20 mouse cellular contexts compared by ENCODE assay signal in genomic region chr3:122269986-122270385, GRCm38 (mm10). TPM values are rescaled to one million over a fixed set of nuclear protein-coding genes. Genes with fewer than 3 reads are reported as not detected.
DNase-seq lines count a peak whose midpoint lies in the region; ATAC-seq and TF ChIP-seq lines count a peak whose summit lies in the region.
"Had no signal": no experiment of that assay in that cellular context is flagged by ENCODE, and none has a peak within 500 bp of the region (broad histone marks: within the 10 kb centered on the region; RNA-seq: fewer than 3 reads in every experiment).

No protein-coding gene starts in this region.

- H3K9me3 ChIP-seq in forebrain, embryonic 14.5 days (replicated peaks; ENCODE audit: control insufficient read depth, low read length), result no peaks in the 10 kb centered on the region
- H3K9me3 ChIP-seq: embryonic facial prominence, embryonic 12.5 days; heart, embryonic 13.5 days; hindbrain, embryonic 10.5 days; liver, embryonic 15.5 days; midbrain, embryonic 15.5 days had no signal

- TF ChIP-seq CTCF in liver, adult 2 months (IDR thresholded peaks at IDR 0.05; ENCODE audit: low read depth, low read length), result no peak

- no peak overlapping the region for H3K4me3 ChIP-seq in liver, adult 2 months (ENCODE audit: insufficient read depth, low read depth, low read length)
- H3K4me3 ChIP-seq in forebrain, embryonic 14.5 days (ENCODE audit: low read depth, low read length), result no peak overlapping the region
- H3K4me3 ChIP-seq: embryonic facial prominence, embryonic 12.5 days; heart, embryonic 13.5 days; hindbrain, embryonic 10.5 days; liver, embryonic 15.5 days; midbrain, embryonic 15.5 days had no signal

- no peak overlapping the region for H3K27ac ChIP-seq in liver, adult 2 months (replicated peaks; ENCODE audit: insufficient read depth, low read depth, low read length)
- H3K27ac ChIP-seq in forebrain, embryonic 14.5 days (ENCODE audit: low read depth, low read length), result no peak overlapping the region
- H3K27ac ChIP-seq: embryonic facial prominence, embryonic 12.5 days; heart, embryonic 13.5 days; hindbrain, embryonic 10.5 days; liver, embryonic 15.5 days; macrophage; midbrain, embryonic 15.5 days had no signal

- 0 out of 2 replicates have a peak, but pooled peaks cover under 1% of the 10 kb centered on the region for H3K4me1 ChIP-seq in liver, adult 2 months (ENCODE audit: control insufficient read depth, insufficient read depth, low read length)
- peaks cover 2% of the 10 kb centered on the region for H3K4me1 ChIP-seq in forebrain, embryonic 14.5 days (ENCODE audit: control insufficient read depth, insufficient read depth, low read length)

- no peak for TF ChIP-seq POLR2A in liver, adult 2 months (IDR thresholded peaks at IDR 0.05; ENCODE audit: extremely low read depth, insufficient read depth, low read length)

- no peak for ATAC-seq in CD4-positive, CD25-positive, alpha-beta regulatory T cell, adult 4 months
- ATAC-seq in forebrain, embryonic 14.5 days, result no peak
- ATAC-seq: intestine, embryonic 16.5 days; midbrain, embryonic 15.5 days had no signal

- DNase-seq in CD4-positive, CD25-positive, alpha-beta regulatory T cell, adult 2 months (ENCODE audit: low read depth, low spot score), result peak; percentile 41
- peak; percentile 28 for DNase-seq in liver, adult 2 months (ENCODE audit: extremely low read depth, low read depth, low spot score)
- DNase-seq in liver (no peak), A20 (ENCODE audit: low read depth, low spot score) (peak; percentile 24), ZHBTc4 (ENCODE audit: low read depth, low spot score) (peak; percentile 80)
- DNase-seq in testis, postnatal 14 days (ENCODE audit: low spot score), result no peak
- DNase-seq in forebrain, embryonic 14.5 days (ENCODE audit: low spot score), result no peak
- DNase-seq: cerebellum, adult 18-20 months; gastrocnemius, postnatal 14 days; kidney, postnatal 14 days; right cerebral cortex, postnatal 25 days; thymus, adult 18-20 months had no signal

- WGBS in liver, adult 2 months, result 62% methylated on average over 5 of the region's 5 CpGs
- 79% methylated on average over 5 of the region's 5 CpGs for WGBS in forebrain, embryonic 14.5 days

- H3K79me2 ChIP-seq in liver, adult 2 months (ENCODE audit: control insufficient read depth, insufficient read depth, low read length), result peaks cover 5% of the 10 kb centered on the region; the same call in 1 of the 2 replicates

- no peak overlapping the region for H3K9ac ChIP-seq in liver, adult 2 months (ENCODE audit: low read depth, low read length)
- H3K9ac ChIP-seq in forebrain, embryonic 14.5 days (ENCODE audit: low read length), result no peak overlapping the region
- H3K9ac ChIP-seq: embryonic facial prominence, embryonic 12.5 days; heart, embryonic 13.5 days; liver, embryonic 15.5 days; midbrain, embryonic 15.5 days had no signal

- no peak overlapping the region for H3K4me2 ChIP-seq in forebrain, embryonic 14.5 days (ENCODE audit: low read length)
- H3K4me2 ChIP-seq: embryonic facial prominence, embryonic 12.5 days; heart, embryonic 13.5 days; liver, embryonic 15.5 days; midbrain, embryonic 15.5 days had no signal

- H3K36me3 ChIP-seq in liver, adult 2 months (ENCODE audit: control insufficient read depth, insufficient read depth, low read length), result peaks cover 17% of the 10 kb centered on the region
- H3K36me3 ChIP-seq in forebrain, embryonic 14.5 days (ENCODE audit: control insufficient read depth, insufficient read depth, low read length), result peaks cover 9% of the 10 kb centered on the region

- no peaks in the 10 kb centered on the region for H3K27me3 ChIP-seq in liver, adult 2 months (ENCODE audit: control insufficient read depth, insufficient read depth, low read length)
- no peaks in the 10 kb centered on the region for H3K27me3 ChIP-seq in forebrain, embryonic 14.5 days (replicated peaks; ENCODE audit: control insufficient read depth, insufficient read depth, low read length)
- H3K27me3 ChIP-seq: embryonic facial prominence, embryonic 12.5 days; heart, embryonic 13.5 days; liver, embryonic 15.5 days; midbrain, embryonic 15.5 days had no signal

RNA-seq across cellular contexts. Expression of gene Dnttip2, which starts 4.2 kb away (rescaled TPM):
- 100 to 1,000 TPM; 108 to 120 TPM for polyA plus RNA-seq in CD4-positive, CD25-positive, alpha-beta regulatory T cell, adult 4 months (2017; shearing (Covaris generic))
- 14.5 and 17.7 TPM in 2 replicates for total RNA-seq in liver, adult 2 months (2014; rRNA removed)
- polyA plus RNA-seq in liver, adult 2 months (2012; rRNA removed), result 3.6 and 4.0 TPM in 2 replicates
- 60.5 and 61.0 TPM in 2 replicates for polyA plus RNA-seq in forebrain, embryonic 14.5 days (2014; fragmentation: Nextera tagmentation; extraction: Ambion mirVana)

RNA-seq across cellular contexts. Expression of gene Bcar3, which starts 23.9 kb away (rescaled TPM):
- 1 to 10 TPM in 1 of 2 experiments, not detected in 1; 1.4 TPM for polyA plus RNA-seq in CD4-positive, CD25-positive, alpha-beta regulatory T cell, adult 4 months (2017; shearing (Covaris generic))
- total RNA-seq in liver, adult 2 months (2014; rRNA removed), result 44.4 and 69.3 TPM in 2 replicates
- polyA plus RNA-seq in liver, adult 2 months (2012; rRNA removed), result 45.5 and 67.3 TPM in 2 replicates
- 4.2 and 6.8 TPM in 2 replicates for polyA plus RNA-seq in forebrain, embryonic 14.5 days (2014; fragmentation: Nextera tagmentation; extraction: Ambion mirVana)

RNA-seq across cellular contexts. Expression of gene Gclm, which starts 24.6 kb away (rescaled TPM):
- 10 to 100 TPM in 1 of 2 experiments, 1 to 10 TPM in 1; 7.8 to 11.4 TPM for polyA plus RNA-seq in CD4-positive, CD25-positive, alpha-beta regulatory T cell, adult 4 months (2017; shearing (Covaris generic))
- total RNA-seq in liver, adult 2 months (2014; rRNA removed), result 57.6 and 116 TPM in 2 replicates
- 236 and 311 TPM in 2 replicates for polyA plus RNA-seq in liver, adult 2 months (2012; rRNA removed)
- 34.7 and 36.7 TPM in 2 replicates for polyA plus RNA-seq in forebrain, embryonic 14.5 days (2014; fragmentation: Nextera tagmentation; extraction: Ambion mirVana)

Comparison
In these comparisons a context has a peak if more than half of its experiments do, and no peak if none do; other contexts are left out.
1. DNase-seq: peak in CD4-positive, CD25-positive, alpha-beta regulatory T cell, adult 2 months (single experiment), liver, adult 2 months (single experiment), A20 (single experiment) and ZHBTc4 (single experiment); none in liver (single experiment), testis, postnatal 14 days (single experiment) and forebrain, embryonic 14.5 days (single experiment).
2. RNA of gene Dnttip2, which starts 4.2 kb away (polyA plus RNA-seq): 108 to 120 TPM in CD4-positive, CD25-positive, alpha-beta regulatory T cell, adult 4 months and 60.5 to 61.0 TPM in forebrain, embryonic 14.5 days; 3.6 to 4.0 TPM in liver, adult 2 months; every median in the first group is over 10 times any median in the second.